Mouse (Mus musculus) neural tube, embryonic 15.5 days (tissue): ENCODE measurements around the gene Olfr1501. TPM values are rescaled to one million over a fixed set of nuclear protein-coding genes. Genes with fewer than 3 reads are reported as not detected.
"Not testable (repeated sequence)": the region's sequence is repeated elsewhere in the genome, so short reads cannot be mapped to it uniquely, and the experiment has no call there.

Experiments used
- ATAC-seq: fragments of 200-750 bp; cut with Nextera tagmentation; 2 replicates; pipeline ENCODE4 v1.8.0; 2017; ENCODE audit warnings: mild to moderate bottlenecking, moderate TSS enrichment, moderate library complexity; ENCODE audit not compliant: low FRiP score
- H3K27ac ChIP-seq: fragments of 300-500 bp; sonication (generic); replicated peaks from 2 replicates; pipeline ENCODE4 v1.5.1; 2015; ENCODE audit warnings: mild to moderate bottlenecking, inconsistent platforms
- H3K27me3 ChIP-seq: fragments of 300-500 bp; sonication (generic); replicated peaks from 2 replicates; pipeline ENCODE4 v1.6.1; 2015; ENCODE audit warnings: inconsistent platforms
- H3K36me3 ChIP-seq: fragments of 300-500 bp; sonication (generic); 2 replicates; pipeline ENCODE4 v1.6.1; 2015; ENCODE audit warnings: inconsistent platforms
- H3K4me1 ChIP-seq: fragments of 300-500 bp; sonication (generic); 2 replicates; pipeline ENCODE4 v1.6.1; 2015; ENCODE audit warnings: inconsistent platforms
- H3K4me2 ChIP-seq: fragments of 300-500 bp; sonication (generic); 2 replicates; pipeline ENCODE4 v1.6.1; 2015; ENCODE audit warnings: inconsistent platforms, mild to moderate bottlenecking, moderate library complexity
- H3K4me3 ChIP-seq: fragments of 300-500 bp; sonication (generic); replicated peaks from 2 replicates; pipeline ENCODE4 v1.5.1; 2015; ENCODE audit warnings: mild to moderate bottlenecking, inconsistent platforms
- H3K9ac ChIP-seq: fragments of 300-500 bp; sonication (generic); replicated peaks from 2 replicates; pipeline ENCODE4 v1.6.1; 2015; ENCODE audit warnings: mild to moderate bottlenecking, inconsistent platforms
- H3K9me3 ChIP-seq: fragments of 300-500 bp; sonication (generic); replicated peaks from 2 replicates; pipeline ENCODE4 v1.6.1; 2016; ENCODE audit warnings: inconsistent platforms
- WGBS: fragments of 180-500 bp; shearing (Covaris S2); methylation state at CpG from one replicate; pipeline ENCODE4 v1.1.7; 2015; ENCODE audit warnings: mixed read lengths; 5-methylcytosine and 5-hydroxymethylcytosine counted together
- polyA plus RNA-seq: library from polyadenylated mRNA; unstranded; fragments of >200 nt; fragmentation: Nextera tagmentation; extraction: Ambion mirVana; gene quantifications from 2 replicates; pipeline ENCODE4 v1.2.1, GENCODE M21; 2015

The Olfr1501 gene
- not detected in 2 replicates for polyA plus RNA-seq

DNA sequence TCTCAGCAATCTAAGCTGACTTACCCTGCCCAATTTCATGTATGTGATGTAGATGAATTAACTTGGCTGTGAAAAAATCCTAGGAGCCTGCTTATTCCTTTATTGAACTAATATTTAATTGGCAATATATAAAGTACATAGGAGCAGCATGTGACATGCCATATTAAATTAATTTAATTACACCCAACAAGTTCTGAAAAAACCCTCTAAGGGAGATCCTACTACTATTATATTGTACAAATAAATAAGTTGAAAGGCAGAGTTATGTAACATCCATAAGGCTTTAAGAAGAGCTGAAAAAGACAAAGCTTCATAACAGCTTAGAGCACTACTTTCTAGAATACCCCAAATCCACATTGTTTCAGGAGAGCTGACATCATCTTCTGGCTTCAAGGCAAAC lies at the start of gene Olfr1501:
Gene Olfr1501 (minus strand): TSS at position 101 of the 400 bp plus-strand sequence.
- ATAC-seq, H3K4me2 ChIP-seq, H3K27me3 ChIP-seq, H3K9me3 ChIP-seq, H3K9ac ChIP-seq, H3K4me1 ChIP-seq, H3K4me3 ChIP-seq, H3K27ac ChIP-seq, H3K36me3 ChIP-seq: not testable (repeated sequence)

DNA sequence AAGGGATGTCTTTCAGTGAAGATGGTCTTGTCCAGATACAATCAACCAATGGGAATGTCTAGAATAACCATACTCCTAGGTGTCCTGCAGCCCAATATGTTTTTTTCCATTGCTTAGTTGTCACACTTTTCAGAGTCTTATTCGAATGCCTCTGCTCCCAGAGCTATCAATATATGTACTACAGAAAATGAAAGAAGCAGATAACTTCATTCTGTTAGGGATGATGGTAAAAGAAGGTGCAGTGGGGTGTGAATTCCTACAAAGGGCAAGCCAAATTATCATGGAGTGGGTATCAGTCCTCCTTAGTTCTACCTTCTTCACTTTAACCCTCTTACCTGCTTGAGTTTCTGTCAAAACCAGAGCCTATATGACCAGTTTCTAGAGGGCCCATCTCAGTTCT lies 47.3 kb upstream of the Olfr1501 start, which contains the start of gene Olfr1504:
Gene Olfr1504 (minus strand): TSS at position 101 of the 400 bp plus-strand sequence.
- whole genome bisulfite sequencing = 62% methylated on average over 1 of the region's 1 CpGs
- H3K4me2 ChIP-seq = no peak within 1 kb of the TSS
- H3K27me3 ChIP-seq = no peaks in the 10 kb centered on the region
- H3K9me3 ChIP-seq = no peaks in the 10 kb centered on the region
- no peaks in the 10 kb centered on the region for H3K4me1 ChIP-seq
- no peak within 1 kb of the TSS for H3K4me3 ChIP-seq
- no peak within 1 kb of the TSS for H3K9ac ChIP-seq
- ATAC-seq = no peak
- H3K27ac ChIP-seq = no peak within 1 kb of the TSS
- no peaks in the 10 kb centered on the region for H3K36me3 ChIP-seq

DNA sequence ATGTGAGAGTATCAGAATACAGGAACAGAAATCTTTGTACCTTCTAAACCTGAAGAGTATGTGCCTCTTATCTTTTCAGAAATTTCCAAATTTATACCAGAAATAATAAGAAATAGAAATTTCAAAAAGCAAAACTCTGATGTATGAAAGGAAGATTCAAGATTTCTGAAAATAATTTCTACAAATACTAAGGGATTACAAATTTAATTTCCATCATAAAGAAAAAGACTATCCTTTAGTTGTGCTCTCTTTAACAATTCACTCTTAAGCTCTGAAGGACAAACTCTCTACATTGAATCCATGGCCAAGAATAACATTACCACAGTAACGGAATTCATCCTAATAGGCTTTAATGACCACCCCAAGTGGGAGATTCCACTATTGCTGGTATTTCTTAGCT lies 11.0 kb upstream of the Olfr1501 start, which contains the start of gene Olfr1502:
Gene Olfr1502 (plus strand): TSS at position 301 of the 400 bp plus-strand sequence.
- Histone ChIP-seq H3K9me3 (no peaks in the 10 kb centered on the region), H3K9ac (no peak within 1 kb of the TSS), H3K4me3 (no peak within 1 kb of the TSS), H3K36me3 (no peaks in the 10 kb centered on the region), H3K4me2 (no peak within 1 kb of the TSS), H3K27me3 (no peaks in the 10 kb centered on the region), H3K4me1 (no peaks in the 10 kb centered on the region), H3K27ac (no peak within 1 kb of the TSS)
- 92% methylated on average over 1 of the region's 1 CpGs for WGBS
- ATAC-seq = no peak

DNA sequence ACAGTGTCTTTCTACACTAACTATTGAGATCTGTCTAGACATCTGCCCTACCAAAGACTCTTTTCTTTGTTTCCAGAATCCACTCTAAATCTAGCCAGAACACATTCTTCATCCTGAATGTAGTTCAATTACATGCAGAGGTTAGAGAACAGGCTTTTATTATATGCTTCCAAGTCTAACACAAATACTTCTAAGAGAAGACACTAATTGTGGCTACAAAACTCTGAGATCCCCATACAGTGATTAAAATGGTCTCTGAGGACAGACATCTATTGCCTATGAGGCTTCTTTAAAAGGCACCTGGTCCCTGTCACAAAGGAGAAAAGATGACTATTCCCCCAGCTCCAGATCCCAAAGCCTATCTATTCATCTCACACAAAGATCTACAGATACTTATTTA lies 20.1 kb downstream of the Olfr1501 start, which contains the start of gene Olfr1500:
Gene Olfr1500 (minus strand): TSS at position 101 of the 400 bp plus-strand sequence.
- no peak for ATAC-seq
- no peaks in the 10 kb centered on the region for H3K4me1 ChIP-seq
- H3K27me3 ChIP-seq = no peaks in the 10 kb centered on the region
- no peak within 1 kb of the TSS for H3K4me3 ChIP-seq
- H3K27ac ChIP-seq = no peak within 1 kb of the TSS
- no peaks in the 10 kb centered on the region for H3K36me3 ChIP-seq
- H3K9ac ChIP-seq = no peak within 1 kb of the TSS
- no peak within 1 kb of the TSS for H3K4me2 ChIP-seq
- no peaks in the 10 kb centered on the region for H3K9me3 ChIP-seq

DNA sequence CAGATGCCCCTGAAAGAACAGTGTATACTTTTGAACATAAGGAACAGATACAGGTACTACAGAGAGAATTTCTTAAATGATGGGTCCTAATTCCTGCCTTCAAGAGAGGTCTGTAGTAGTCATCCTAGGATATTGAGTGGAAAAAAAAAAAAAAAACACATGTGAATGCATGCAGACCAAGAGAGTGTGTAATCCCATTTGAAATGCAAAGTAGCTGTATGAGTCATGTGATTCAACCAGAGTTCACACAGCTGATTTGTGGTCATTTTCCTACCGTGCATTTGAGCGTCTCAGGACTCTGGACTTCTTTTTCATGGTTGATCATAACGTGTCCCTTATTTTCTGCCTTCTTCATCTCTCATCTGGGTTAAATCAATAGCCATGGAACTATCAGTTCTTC lies 22.0 kb downstream of the Olfr1501 start:
- Histone ChIP-seq H3K9me3 (no peaks in the 10 kb centered on the region), H3K4me2 (no peak overlapping the region), H3K9ac (no peak overlapping the region), H3K4me1 (no peaks in the 10 kb centered on the region), H3K4me3 (no peak overlapping the region), H3K36me3 (no peaks in the 10 kb centered on the region), H3K27me3 (no peaks in the 10 kb centered on the region), H3K27ac (no peak overlapping the region)
- no peak for ATAC-seq
- 81% methylated on average over 3 of the region's 3 CpGs for WGBS

DNA sequence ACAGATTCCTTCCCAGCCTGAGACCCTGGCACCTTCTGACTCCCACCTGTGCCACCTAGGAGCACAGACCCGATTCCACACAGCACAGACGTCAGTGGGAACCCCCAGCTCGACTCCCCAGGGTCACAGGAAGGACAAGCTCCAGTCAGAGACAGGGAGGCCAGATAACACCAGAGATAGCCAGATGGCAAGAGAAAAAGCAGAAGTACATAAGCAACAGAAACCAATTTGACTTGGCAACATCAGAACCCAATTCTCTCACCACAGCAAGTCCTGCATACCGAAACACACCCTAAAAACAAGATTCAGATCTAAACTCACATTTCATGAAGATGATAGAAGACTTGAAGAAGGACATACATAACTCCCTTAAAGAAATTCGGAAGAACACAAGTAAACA lies 29.6 kb downstream of the Olfr1501 start:
- H3K27me3 ChIP-seq = no peaks in the 10 kb centered on the region
- no peak overlapping the region for H3K4me3 ChIP-seq
- H3K36me3 ChIP-seq = no peaks in the 10 kb centered on the region
- no peak overlapping the region for H3K4me2 ChIP-seq
- H3K27ac ChIP-seq = no peak overlapping the region
- H3K4me1 ChIP-seq = no peaks in the 10 kb centered on the region
- H3K9ac ChIP-seq = no peak overlapping the region
- 73% methylated on average over 5 of the region's 5 CpGs for WGBS
- ATAC-seq = no peak
- no peaks in the 10 kb centered on the region for H3K9me3 ChIP-seq

DNA sequence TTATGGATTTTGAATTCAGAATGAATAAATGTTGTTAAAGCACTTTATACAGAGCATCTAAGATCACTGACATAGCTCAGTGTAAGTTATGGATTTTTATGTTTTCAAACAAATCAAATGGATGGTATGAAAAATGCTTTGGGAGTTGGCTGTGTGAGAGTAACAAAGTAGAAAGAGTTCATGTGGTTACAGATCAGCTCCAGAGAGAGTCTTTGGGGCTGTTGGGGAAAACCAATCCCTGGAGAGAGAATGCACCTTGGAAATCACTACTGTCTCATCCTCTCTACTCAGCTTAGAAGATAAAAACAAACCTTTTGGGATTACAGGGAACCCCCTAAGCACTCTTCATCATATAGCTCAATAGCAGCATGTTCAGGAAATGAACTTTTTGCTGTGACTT lies 31.1 kb downstream of the Olfr1501 start, which contains the start of gene Olfr1499:
Gene Olfr1499 (minus strand): TSS at position 101 of the 400 bp plus-strand sequence.
- H3K4me1 ChIP-seq = no peaks in the 10 kb centered on the region

DNA sequence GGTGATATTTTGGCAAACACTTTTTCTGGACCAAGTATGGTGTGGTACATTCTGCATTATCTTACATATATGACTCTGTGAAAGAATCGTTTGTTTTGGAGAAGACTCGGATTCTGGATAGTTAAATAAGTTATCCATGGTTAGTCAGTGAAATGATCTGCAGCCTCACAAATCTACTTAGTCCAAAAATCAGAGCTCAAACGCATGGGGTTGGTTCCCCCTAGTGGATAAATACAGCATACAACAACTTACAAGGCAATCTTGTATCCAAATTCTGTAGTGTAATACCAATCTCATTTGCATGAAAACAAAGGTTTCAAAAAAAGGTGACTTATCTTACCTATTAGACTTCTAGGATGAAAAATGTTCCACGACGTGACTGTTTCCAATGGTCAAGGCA lies 31.7 kb downstream of the Olfr1501 start:
- Histone ChIP-seq H3K36me3 (no peaks in the 10 kb centered on the region), H3K9ac (no peak overlapping the region), H3K4me1 (no peaks in the 10 kb centered on the region), H3K9me3 (no peaks in the 10 kb centered on the region), H3K4me3 (no peak overlapping the region), H3K4me2 (no peak overlapping the region), H3K27ac (no peak overlapping the region), H3K27me3 (no peaks in the 10 kb centered on the region)
- no peak; the same call in 1 of the 2 replicates for ATAC-seq
- 33% methylated on average over 5 of the region's 5 CpGs for WGBS

More for the DNA sequence above, 31.1 kb downstream of the Olfr1501 start, which contains the start of gene Olfr1499:
- H3K36me3 ChIP-seq = no peaks in the 10 kb centered on the region
- ATAC-seq = no peak
- H3K27ac ChIP-seq = no peak within 1 kb of the TSS
- no peaks in the 10 kb centered on the region for H3K9me3 ChIP-seq
- no peak within 1 kb of the TSS for H3K4me2 ChIP-seq
- no peak within 1 kb of the TSS for H3K4me3 ChIP-seq
- H3K27me3 ChIP-seq = no peaks in the 10 kb centered on the region
- no peak within 1 kb of the TSS for H3K9ac ChIP-seq

DNA sequence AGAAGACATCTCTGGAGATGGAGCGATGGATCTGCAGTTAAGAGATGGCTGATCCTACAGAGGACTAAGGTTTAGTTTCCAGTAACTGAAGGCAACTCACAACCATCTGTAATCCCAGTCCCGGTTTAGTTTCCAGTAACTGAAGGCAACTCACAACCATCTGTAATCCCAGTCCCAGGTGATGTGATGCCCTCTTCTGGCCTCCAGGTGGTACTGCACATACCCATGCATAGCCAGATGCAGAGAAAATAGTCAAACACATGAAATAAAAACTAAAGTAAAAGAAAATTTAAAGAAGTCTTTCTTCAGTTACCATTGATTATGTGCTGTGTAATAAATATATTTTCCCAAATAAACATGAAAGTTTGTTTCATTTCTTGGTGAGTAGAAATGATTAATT lies 37.7 kb downstream of the Olfr1501 start:
- no peaks in the 10 kb centered on the region for H3K36me3 ChIP-seq
- no peaks in the 10 kb centered on the region for H3K4me1 ChIP-seq
- no peak for ATAC-seq
- no peaks in the 10 kb centered on the region for H3K9me3 ChIP-seq
- no peaks in the 10 kb centered on the region for H3K27me3 ChIP-seq
- WGBS = 69% methylated on average over 2 of the region's 2 CpGs
- no peak overlapping the region for H3K27ac ChIP-seq
- no peak overlapping the region for H3K9ac ChIP-seq
- no peak overlapping the region for H3K4me2 ChIP-seq
- no peak overlapping the region for H3K4me3 ChIP-seq

DNA sequence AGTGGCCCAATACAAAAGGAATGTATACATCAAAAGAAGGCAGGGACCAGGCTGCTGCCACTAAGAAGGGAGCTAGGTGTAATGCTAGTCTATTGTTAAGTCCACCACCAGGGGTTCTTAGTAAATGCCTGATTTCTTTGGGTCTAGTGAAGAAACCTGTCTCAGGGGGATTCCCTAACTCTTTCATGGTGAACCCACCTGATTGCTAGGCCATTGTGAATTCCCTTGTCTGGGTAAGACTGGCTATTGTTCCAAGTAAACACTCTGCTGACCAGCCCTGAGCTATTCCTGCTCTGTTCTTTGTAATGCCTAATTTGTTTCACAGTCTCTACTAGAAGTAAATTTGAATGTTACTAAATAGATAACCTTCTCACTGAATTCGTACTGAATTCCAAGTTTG lies 45.0 kb downstream of the Olfr1501 start:
- not testable (repeated sequence) for H3K27me3 ChIP-seq, ATAC-seq, H3K27ac ChIP-seq, H3K4me2 ChIP-seq, H3K9me3 ChIP-seq, H3K4me3 ChIP-seq, H3K4me1 ChIP-seq, H3K9ac ChIP-seq, H3K36me3 ChIP-seq
- WGBS = 74% methylated on average over 1 of the region's 1 CpGs

DNA sequence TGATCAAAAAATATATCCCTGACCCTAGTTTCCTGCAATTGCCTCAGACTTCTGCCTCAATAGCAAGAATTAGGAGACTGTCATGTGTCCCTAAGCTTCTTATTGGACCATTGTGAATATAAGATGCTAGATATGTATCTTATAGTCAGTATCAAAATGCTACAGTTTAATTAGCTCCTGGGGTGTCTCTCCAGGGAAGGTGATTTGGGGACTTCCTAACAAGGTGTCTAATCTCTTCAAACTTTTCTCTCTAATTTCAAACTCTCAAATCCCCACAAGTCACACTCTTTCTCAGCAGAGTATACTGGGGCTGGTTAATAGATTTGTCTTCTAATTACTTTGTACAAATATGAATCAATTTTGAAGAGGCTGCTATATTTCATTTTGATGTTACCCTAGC lies 52.4 kb downstream of the Olfr1501 start, which contains the start of gene Olfr1497:
Gene Olfr1497 (minus strand): TSS at position 101 of the 400 bp plus-strand sequence.
- Histone ChIP-seq H3K4me2 (no peak within 1 kb of the TSS), H3K27ac (no peak within 1 kb of the TSS), H3K4me1 (no peaks in the 10 kb centered on the region), H3K9me3 (no peaks in the 10 kb centered on the region), H3K36me3 (no peaks in the 10 kb centered on the region), H3K4me3 (no peak within 1 kb of the TSS), H3K27me3 (no peaks in the 10 kb centered on the region), H3K9ac (no peak within 1 kb of the TSS)
- ATAC-seq = no peak
